Mouse (Mus musculus) kidney, postnatal 25 days (tissue): ENCODE results near the gene Hist1h4k.
A peak's percentile ranks its signal among the peaks of the same experiment; 100 is the strongest.
"Not testable (repeated sequence)": the region's sequence is repeated elsewhere in the genome, so short reads cannot be mapped to it uniquely, and the experiment has no call there.

Experiments
- DNase-seq, 2 experiments: peaks; one replicate each; pipeline ENCODE4 v3.0.0; 2021; ENCODE audit warnings: mixed read lengths in 2 of 2

The Hist1h4k gene

GRCm38 (mm10) chr13:21718381-21719080, 31.8 kb downstream of the Hist1h4k start:
- DNase-seq: no peak

GRCm38 (mm10) chr13:21717397-21718357, 32.6 kb downstream of the Hist1h4k start, which contains the start of gene Hist1h3h:
Hist1h3h (plus strand) TSS chr13:21717659.
- DNase-seq: peak; percentile 77 to 83

GRCm38 (mm10) chr13:21716540-21717391, 33.5 kb downstream of the Hist1h4k start:
- not testable (repeated sequence) for DNase-seq

- DNase-seq: peak; percentile 79
Measured at GRCm38 (mm10) chr13:21715864-21716539, 34.3 kb downstream of the Hist1h4k start, which contains the start of the genes Hist1h2bl and Hist1h2ai. Hist1h2bl (minus strand) TSS chr13:21716143. Hist1h2ai (plus strand) TSS chr13:21716422.

- DNase-seq: no peak
Measured at GRCm38 (mm10) chr13:21715131-21715863, 35.0 kb downstream of the Hist1h4k start.

- peak in 1 of 2 experiments; percentile 70 for DNase-seq
Measured at GRCm38 (mm10) chr13:21714725-21715124, 35.6 kb downstream of the Hist1h4k start.

GRCm38 (mm10) chr13:21711698-21712097, 38.6 kb downstream of the Hist1h4k start:
- no peak for DNase-seq

DNA sequence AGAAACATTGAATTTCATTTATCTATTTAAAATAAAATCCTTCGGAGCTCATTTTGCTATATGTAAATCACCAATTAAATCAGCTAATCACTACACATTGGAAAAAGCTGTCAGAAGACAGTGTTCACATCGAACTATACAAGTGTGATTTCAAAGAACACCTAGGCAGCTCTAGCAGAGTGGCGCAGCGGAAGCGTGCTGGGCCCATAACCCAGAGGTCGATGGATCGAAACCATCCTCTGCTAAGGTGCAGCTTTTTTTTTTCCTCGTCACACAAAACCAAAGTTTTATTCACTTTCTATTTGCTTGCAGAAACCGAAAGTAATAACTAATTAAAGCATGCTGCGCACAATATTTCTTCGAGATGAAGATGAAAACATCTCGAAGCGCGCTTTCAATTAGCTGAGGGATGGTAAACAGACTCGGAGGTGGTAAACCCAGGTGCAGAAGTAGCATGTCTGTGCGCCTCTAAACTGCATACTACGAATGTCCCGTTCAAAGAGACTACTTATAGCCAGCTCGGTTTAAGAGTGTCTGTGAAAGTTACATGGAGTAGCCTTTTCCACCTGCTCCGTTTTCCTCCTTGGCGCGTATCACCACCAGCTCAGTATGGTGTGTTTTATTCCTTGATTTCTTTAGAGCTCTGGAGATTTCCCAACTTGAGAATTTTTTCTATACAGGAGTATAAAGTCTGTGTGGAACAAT, 39.3 kb downstream of the Hist1h4k start:
- peak; percentile 77 to 83 for DNase-seq

DNA sequence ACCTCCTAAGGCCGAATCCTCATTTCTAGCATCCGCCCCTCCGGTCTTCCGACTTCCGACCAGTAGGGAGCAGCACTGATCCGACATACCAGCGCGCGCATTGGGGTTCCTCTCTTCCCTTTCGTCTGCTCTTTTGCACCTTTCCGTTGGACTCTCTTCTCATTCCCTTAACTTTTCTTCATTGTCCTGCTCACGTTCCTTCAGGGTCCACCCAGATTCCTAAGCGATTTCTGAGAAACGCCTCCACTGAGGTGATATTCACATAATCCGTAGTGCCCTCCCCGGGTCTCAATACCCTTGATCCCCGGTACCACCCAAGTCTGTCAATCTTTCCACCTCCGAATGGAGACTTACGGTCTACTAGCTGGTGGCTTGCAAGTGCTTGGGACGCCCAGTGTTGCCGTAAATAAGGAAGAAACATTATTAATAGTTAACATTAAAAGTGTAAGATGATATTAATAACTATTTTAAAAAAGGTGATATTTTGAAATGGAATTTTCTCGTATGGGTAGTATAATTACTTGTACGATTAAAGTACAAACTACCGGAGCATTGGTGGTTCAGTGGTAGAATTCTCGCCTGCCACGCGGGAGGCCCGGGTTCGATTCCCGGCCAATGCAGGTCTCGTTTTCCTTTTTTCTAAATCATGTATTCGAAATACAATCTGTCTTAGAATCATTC, 40.1 kb downstream of the Hist1h4k start:
- DNase-seq: peak; percentile 90 to 92

DNA sequence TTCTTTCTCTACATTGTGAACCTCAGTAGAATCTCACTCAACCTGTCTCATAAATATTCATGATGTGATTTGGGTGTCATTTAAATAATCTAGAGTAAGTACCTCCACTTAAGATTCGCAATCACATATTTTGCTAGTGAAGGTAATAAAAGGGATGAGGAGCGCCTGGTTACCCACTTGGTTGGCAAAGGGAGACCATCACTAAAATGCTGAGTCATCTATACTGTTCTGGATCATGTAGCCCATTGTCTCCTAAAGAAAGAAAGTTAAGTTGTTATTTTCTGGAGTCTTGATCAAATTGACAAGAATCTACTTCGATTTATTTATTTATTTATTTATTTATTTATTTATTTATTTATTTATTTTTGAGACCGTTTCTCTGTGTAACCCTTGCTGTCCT, 43.6 kb downstream of the Hist1h4k start:
- DNase-seq: no peak
